Mouse (Mus musculus): ENCODE results near the gene Pttg1. TPM values are rescaled to one million over a fixed set of nuclear protein-coding genes. Genes with fewer than 3 reads are reported as not detected.
A peak's percentile ranks its signal among the peaks of the same experiment; 100 is the strongest.

Gene Pttg1
- polyA plus RNA-seq, 1 experiment from 2014 or later: 98.6 TPM

GRCm38 (mm10) chr11:43417201-43417600 lies 8.8 kb downstream of the Pttg1 start:
- ATAC-seq (ENCODE audit: low read depth): no peak
- H3K4me2 ChIP-seq (ENCODE audit: low read depth, low read length): no peak overlapping the region
- no peaks in the 10 kb centered on the region for H3K9me3 ChIP-seq (ENCODE audit: control insufficient read depth, low read length)
- no peak overlapping the region for H3K27ac ChIP-seq (ENCODE audit: low read length)
- H3K9ac ChIP-seq (ENCODE audit: low read length): no peak overlapping the region
- H3K4me3 ChIP-seq (ENCODE audit: low read length): no peak overlapping the region
- 40% methylated on average over 7 of the region's 7 CpGs for WGBS
- no peaks in the 10 kb centered on the region for H3K4me1 ChIP-seq (replicated peaks; ENCODE audit: control insufficient read depth, insufficient read depth, low read length)
- no peaks in the 10 kb centered on the region for H3K36me3 ChIP-seq (ENCODE audit: control insufficient read depth, insufficient read depth, low read length)
- no peaks in the 10 kb centered on the region for H3K27me3 ChIP-seq (ENCODE audit: control insufficient read depth, insufficient read depth, low read depth, low read length)

DNA sequence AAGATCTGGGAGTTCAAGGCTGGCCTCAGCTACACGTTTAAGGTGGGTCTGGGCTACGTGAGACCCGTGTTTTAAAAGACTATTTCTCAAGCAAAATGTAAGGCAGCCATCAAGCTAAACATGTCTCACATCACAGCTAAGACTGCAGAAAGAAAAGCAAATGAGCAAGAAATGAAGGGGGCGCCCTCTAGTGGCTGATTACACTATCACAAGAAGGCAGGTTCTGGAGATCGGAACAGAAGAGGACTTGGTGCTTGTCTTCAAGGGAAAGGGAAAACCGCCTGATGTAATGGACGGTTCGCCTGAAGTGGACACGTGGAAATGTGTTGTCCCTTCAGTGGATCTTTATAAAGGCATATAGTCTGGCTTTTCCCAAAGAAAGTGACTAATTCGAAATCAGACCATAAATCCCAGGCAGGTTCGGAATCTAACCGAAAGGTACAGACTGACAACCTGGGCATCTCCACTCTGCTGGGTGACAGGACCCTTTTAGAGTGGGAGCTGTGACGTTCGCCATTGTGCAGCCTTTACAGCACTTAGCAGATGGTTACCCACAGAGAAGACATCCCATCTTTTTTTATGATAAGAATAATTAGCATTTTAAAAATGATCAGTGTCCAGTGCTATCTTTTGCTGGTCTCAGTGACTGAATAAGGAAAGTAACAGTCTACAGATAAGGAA lies 13.1 kb downstream of the Pttg1 start:
- no peaks in the 10 kb centered on the region for H3K36me3 ChIP-seq (ENCODE audit: control insufficient read depth, insufficient read depth, low read length)
- no peaks in the 10 kb centered on the region for H3K4me1 ChIP-seq (replicated peaks; ENCODE audit: control insufficient read depth, insufficient read depth, low read length)
- no peaks in the 10 kb centered on the region for H3K9me3 ChIP-seq (ENCODE audit: control insufficient read depth, low read length)
- no peaks in the 10 kb centered on the region for H3K27me3 ChIP-seq (ENCODE audit: control insufficient read depth, insufficient read depth, low read depth, low read length)
- no peak overlapping the region for H3K9ac ChIP-seq (ENCODE audit: low read length)
- WGBS: 21% methylated on average over 14 of the region's 14 CpGs
- no peak overlapping the region for H3K4me2 ChIP-seq (ENCODE audit: low read depth, low read length)
- no peak overlapping the region for H3K27ac ChIP-seq (ENCODE audit: low read length)
- ATAC-seq (ENCODE audit: low read depth): peak; percentile 34; the same call in 1 of the 2 replicates
- H3K4me3 ChIP-seq (ENCODE audit: low read length): no peak overlapping the region

DNA sequence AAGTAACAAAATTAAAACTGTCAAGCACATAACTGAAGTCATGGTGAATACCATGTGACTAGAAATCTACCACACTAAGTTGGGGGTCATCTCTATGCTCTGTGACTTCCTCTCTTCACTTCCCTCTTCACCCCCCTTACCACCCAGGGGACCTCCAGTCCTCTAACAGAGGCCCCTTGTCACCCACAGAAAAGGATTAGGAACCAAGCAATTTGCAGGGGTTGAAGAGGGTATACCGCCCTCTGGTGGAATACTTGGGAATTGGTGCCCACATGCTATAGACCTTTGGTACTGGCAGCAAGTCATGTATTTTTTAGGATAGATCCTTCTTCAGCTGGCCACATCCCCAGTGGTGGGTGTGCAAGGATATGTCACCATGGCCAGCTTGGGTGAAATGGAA lies 14.6 kb downstream of the Pttg1 start:
- Histone ChIP-seq H3K9me3 (ENCODE audit: control insufficient read depth, low read length) (no peaks in the 10 kb centered on the region), H3K27me3 (ENCODE audit: control insufficient read depth, insufficient read depth, low read depth, low read length) (no peaks in the 10 kb centered on the region), H3K27ac (ENCODE audit: low read length) (no peak overlapping the region), H3K36me3 (ENCODE audit: control insufficient read depth, insufficient read depth, low read length) (no peaks in the 10 kb centered on the region), H3K4me1 (replicated peaks; ENCODE audit: control insufficient read depth, insufficient read depth, low read length) (no peaks in the 10 kb centered on the region), H3K4me3 (ENCODE audit: low read length) (no peak overlapping the region), H3K9ac (ENCODE audit: low read length) (no peak overlapping the region), H3K4me2 (ENCODE audit: low read depth, low read length) (no peak overlapping the region)
- no peak for ATAC-seq (ENCODE audit: low read depth)
- 0% methylated on average over 1 of the region's 1 CpGs for WGBS

- Histone ChIP-seq H3K27ac (ENCODE audit: low read length) (no peak overlapping the region), H3K36me3 (ENCODE audit: control insufficient read depth, insufficient read depth, low read length) (no peaks in the 10 kb centered on the region), H3K4me3 (ENCODE audit: low read length) (no peak overlapping the region), H3K4me2 (ENCODE audit: low read depth, low read length) (no peak overlapping the region), H3K4me1 (replicated peaks; ENCODE audit: control insufficient read depth, insufficient read depth, low read length) (no peaks in the 10 kb centered on the region), H3K9me3 (ENCODE audit: control insufficient read depth, low read length) (no peaks in the 10 kb centered on the region), H3K27me3 (ENCODE audit: control insufficient read depth, insufficient read depth, low read depth, low read length) (no peaks in the 10 kb centered on the region), H3K9ac (ENCODE audit: low read length) (no peak overlapping the region)
- 73% methylated on average over 7 of the region's 7 CpGs for WGBS
- ATAC-seq (ENCODE audit: low read depth): no peak
Measured at GRCm38 (mm10) chr11:43410291-43410690, 15.8 kb downstream of the Pttg1 start.

- H3K4me3 ChIP-seq (ENCODE audit: low read length): no peak overlapping the region
- H3K4me2 ChIP-seq (ENCODE audit: low read depth, low read length): no peak overlapping the region
- H3K27ac ChIP-seq (ENCODE audit: low read length): no peak overlapping the region
- ATAC-seq (ENCODE audit: low read depth): no peak
- no peaks in the 10 kb centered on the region for H3K4me1 ChIP-seq (replicated peaks; ENCODE audit: control insufficient read depth, insufficient read depth, low read length)
- no peaks in the 10 kb centered on the region for H3K36me3 ChIP-seq (ENCODE audit: control insufficient read depth, insufficient read depth, low read length)
- H3K27me3 ChIP-seq (ENCODE audit: control insufficient read depth, insufficient read depth, low read depth, low read length): no peaks in the 10 kb centered on the region
- WGBS: 75% methylated on average over 2 of the region's 2 CpGs
- no peak overlapping the region for H3K9ac ChIP-seq (ENCODE audit: low read length)
- peaks cover 4% of the 10 kb centered on the region; the same call in 1 of the 2 replicates for H3K9me3 ChIP-seq (ENCODE audit: control insufficient read depth, low read length)
Measured at GRCm38 (mm10) chr11:43408888-43409287, 17.2 kb downstream of the Pttg1 start.

GRCm38 (mm10) chr11:43404150-43404807 lies 21.8 kb downstream of the Pttg1 start:
- Histone ChIP-seq H3K9me3 (ENCODE audit: control insufficient read depth, low read length) (peaks cover 4% of the 10 kb centered on the region; the same call in 1 of the 2 replicates), H3K4me2 (ENCODE audit: low read depth, low read length) (no peak overlapping the region), H3K9ac (ENCODE audit: low read length) (no peak overlapping the region), H3K36me3 (ENCODE audit: control insufficient read depth, insufficient read depth, low read length) (no peaks in the 10 kb centered on the region), H3K27ac (ENCODE audit: low read length) (no peak overlapping the region), H3K4me3 (ENCODE audit: low read length) (no peak overlapping the region), H3K27me3 (ENCODE audit: control insufficient read depth, insufficient read depth, low read depth, low read length) (no peaks in the 10 kb centered on the region), H3K4me1 (replicated peaks; ENCODE audit: control insufficient read depth, insufficient read depth, low read length) (no peaks in the 10 kb centered on the region)
- ATAC-seq (ENCODE audit: low read depth): no peak
- 78% methylated on average over 15 of the region's 15 CpGs for WGBS

- Histone ChIP-seq H3K36me3 (ENCODE audit: control insufficient read depth, insufficient read depth, low read length) (no peaks in the 10 kb centered on the region), H3K27me3 (ENCODE audit: control insufficient read depth, insufficient read depth, low read depth, low read length) (no peaks in the 10 kb centered on the region), H3K9me3 (ENCODE audit: control insufficient read depth, low read length) (peaks cover 4% of the 10 kb centered on the region; the same call in 1 of the 2 replicates), H3K27ac (ENCODE audit: low read length) (no peak overlapping the region), H3K4me3 (ENCODE audit: low read length) (no peak overlapping the region), H3K9ac (ENCODE audit: low read length) (no peak overlapping the region), H3K4me2 (ENCODE audit: low read depth, low read length) (no peak overlapping the region), H3K4me1 (replicated peaks; ENCODE audit: control insufficient read depth, insufficient read depth, low read length) (no peaks in the 10 kb centered on the region)
- no peak for ATAC-seq (ENCODE audit: low read depth)
- 82% methylated on average over 1 of the region's 1 CpGs for WGBS
Measured at GRCm38 (mm10) chr11:43400131-43400530, 25.9 kb downstream of the Pttg1 start.

GRCm38 (mm10) chr11:43399297-43399696 lies 26.8 kb downstream of the Pttg1 start:
- no peak overlapping the region for H3K4me3 ChIP-seq (ENCODE audit: low read length)
- no peak for ATAC-seq (ENCODE audit: low read depth)
- 40% methylated on average over 4 of the region's 4 CpGs for WGBS
- H3K4me2 ChIP-seq (ENCODE audit: low read depth, low read length): no peak overlapping the region
- no peak overlapping the region for H3K27ac ChIP-seq (ENCODE audit: low read length)
- H3K9ac ChIP-seq (ENCODE audit: low read length): no peak overlapping the region
- H3K4me1 ChIP-seq (replicated peaks; ENCODE audit: control insufficient read depth, insufficient read depth, low read length): no peaks in the 10 kb centered on the region
- H3K27me3 ChIP-seq (ENCODE audit: control insufficient read depth, insufficient read depth, low read depth, low read length): no peaks in the 10 kb centered on the region
- H3K36me3 ChIP-seq (ENCODE audit: control insufficient read depth, insufficient read depth, low read length): no peaks in the 10 kb centered on the region
- H3K9me3 ChIP-seq (ENCODE audit: control insufficient read depth, low read length): no peaks in the 10 kb centered on the region

- 63% methylated on average over 7 of the region's 7 CpGs for WGBS
Measured at GRCm38 (mm10) chr11:43396672-43397071, 29.4 kb downstream of the Pttg1 start.

More at GRCm38 (mm10) chr11:43396672-43397071, 29.4 kb downstream of the Pttg1 start:
- Histone ChIP-seq H3K4me1 (replicated peaks; ENCODE audit: control insufficient read depth, insufficient read depth, low read length) (no peaks in the 10 kb centered on the region), H3K27me3 (ENCODE audit: control insufficient read depth, insufficient read depth, low read depth, low read length) (no peaks in the 10 kb centered on the region), H3K4me3 (ENCODE audit: low read length) (no peak overlapping the region), H3K9ac (ENCODE audit: low read length) (no peak overlapping the region), H3K36me3 (ENCODE audit: control insufficient read depth, insufficient read depth, low read length) (no peaks in the 10 kb centered on the region), H3K27ac (ENCODE audit: low read length) (no peak overlapping the region), H3K9me3 (ENCODE audit: control insufficient read depth, low read length) (no peaks in the 10 kb centered on the region), H3K4me2 (ENCODE audit: low read depth, low read length) (no peak overlapping the region)
- ATAC-seq (ENCODE audit: low read depth): no peak
